Mouse (Mus musculus): Measurements from ENCODE around the gene Tbc1d32.
"Not testable (repeated sequence)": the region's sequence is repeated elsewhere in the genome, so short reads cannot be mapped to it uniquely, and the experiment has no call there.

Tbc1d32 gene

GRCm38 (mm10) chr10:56228568-56229209, at the start of gene Tbc1d32:
Tbc1d32 (minus strand) TSS chr10:56228689.
- peak; percentile 97 for DNase-seq

- DNase-seq, result peak; percentile 15
These were observed 666 bp downstream of the Tbc1d32 start for GRCm38 (mm10) chr10:56227771-56228275.

- no peak for DNase-seq
These were observed 12.7 kb downstream of the Tbc1d32 start for GRCm38 (mm10) chr10:56215797-56216196.

- no peak for DNase-seq
These were observed 18.1 kb downstream of the Tbc1d32 start for GRCm38 (mm10) chr10:56210343-56210742.

- no peak for DNase-seq
These were observed 21.6 kb downstream of the Tbc1d32 start for GRCm38 (mm10) chr10:56206802-56207404.

GRCm38 (mm10) chr10:56204348-56204747, 24.1 kb downstream of the Tbc1d32 start:
- peak; percentile 54 for DNase-seq

- DNase-seq, result no peak
These were observed 28.6 kb downstream of the Tbc1d32 start for GRCm38 (mm10) chr10:56199902-56200301.

GRCm38 (mm10) chr10:56198691-56199090, 29.8 kb downstream of the Tbc1d32 start:
- DNase-seq, result peak; percentile 8

GRCm38 (mm10) chr10:56194310-56194709, 34.2 kb downstream of the Tbc1d32 start:
- peak; percentile 3 for DNase-seq

GRCm38 (mm10) chr10:56181727-56182126, 46.8 kb downstream of the Tbc1d32 start:
- DNase-seq, result no peak

GRCm38 (mm10) chr10:56173184-56173583, 55.3 kb downstream of the Tbc1d32 start:
- no peak for DNase-seq

- DNase-seq, result not testable (repeated sequence)
These were observed 60.8 kb downstream of the Tbc1d32 start for GRCm38 (mm10) chr10:56167721-56168120.

GRCm38 (mm10) chr10:56165758-56166157, 62.7 kb downstream of the Tbc1d32 start:
- no peak for DNase-seq

GRCm38 (mm10) chr10:56164411-56164810, 64.1 kb downstream of the Tbc1d32 start:
- peak; percentile 6 for DNase-seq

GRCm38 (mm10) chr10:56158748-56159147, 69.7 kb downstream of the Tbc1d32 start:
- DNase-seq, result no peak

GRCm38 (mm10) chr10:56158207-56158606, 70.3 kb downstream of the Tbc1d32 start:
- DNase-seq, result peak; percentile 3

- no peak for DNase-seq
These were observed 71.5 kb downstream of the Tbc1d32 start for GRCm38 (mm10) chr10:56156956-56157355.

- DNase-seq, result no peak
These were observed 79.6 kb downstream of the Tbc1d32 start for GRCm38 (mm10) chr10:56148920-56149319.

GRCm38 (mm10) chr10:56137191-56137590, 91.3 kb downstream of the Tbc1d32 start:
- DNase-seq, result no peak

GRCm38 (mm10) chr10:56129642-56130041, 98.8 kb downstream of the Tbc1d32 start:
- DNase-seq, result no peak

- no peak for DNase-seq
These were observed 101.5 kb downstream of the Tbc1d32 start for GRCm38 (mm10) chr10:56126972-56127371.

GRCm38 (mm10) chr10:56115636-56116180, 112.8 kb downstream of the Tbc1d32 start:
- no peak for DNase-seq

GRCm38 (mm10) chr10:56114951-56115635, 113.4 kb downstream of the Tbc1d32 start:
- DNase-seq, result peak; percentile 88

- DNase-seq, result no peak
These were observed 121.5 kb downstream of the Tbc1d32 start for GRCm38 (mm10) chr10:56106996-56107334.
